Mouse (Mus musculus): ENCODE data around the gene Lbh. TPM values are rescaled to one million over a fixed set of nuclear protein-coding genes. Genes with fewer than 3 reads are reported as not detected.

Gene Lbh
- polyA plus RNA-seq (2014; fragmentation: Nextera tagmentation; extraction: Ambion mirVana), result 4.7 and 4.9 TPM in 2 replicates

DNA sequence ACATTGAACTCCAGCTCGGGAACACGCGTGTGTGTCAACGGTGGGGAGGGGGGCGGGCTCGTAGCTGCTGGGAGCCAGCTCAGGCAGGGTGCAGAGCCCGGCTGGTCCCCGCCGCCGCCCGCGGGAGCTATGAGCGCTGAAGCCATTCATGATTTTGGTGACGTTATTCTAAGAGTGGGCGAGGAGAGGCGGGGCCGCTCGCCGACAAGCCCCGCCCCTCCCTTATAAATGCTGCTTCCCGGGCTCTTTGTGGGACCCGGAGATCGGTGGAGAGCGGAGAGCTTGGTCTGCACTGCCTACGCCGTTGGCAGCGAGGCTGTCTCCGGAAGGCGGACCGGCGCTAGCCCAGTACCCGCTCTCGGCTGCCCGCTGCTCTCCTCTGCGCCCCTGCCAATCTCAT is at the start of gene Lbh:
Lbh (plus strand) TSS at position 253 of the 400 bp plus-strand sequence.
- Histone ChIP-seq H3K9ac (replicated peaks; ENCODE audit: low read length) (peak within 1 kb of the TSS; percentile 84), H3K27ac (replicated peaks; ENCODE audit: low read depth, low read length) (peak within 1 kb of the TSS; percentile 41), H3K9me3 (replicated peaks; ENCODE audit: control insufficient read depth, low read length) (no peaks in the 10 kb centered on the region), H3K4me1 (ENCODE audit: control insufficient read depth, insufficient read depth, low read length) (no peaks in the 10 kb centered on the region; the same call in 1 of the 2 replicates), H3K4me2 (ENCODE audit: low read depth, low read length) (peak within 1 kb of the TSS; percentile 88), H3K36me3 (replicated peaks; ENCODE audit: control insufficient read depth, insufficient read depth, low read depth, low read length) (no peaks in the 10 kb centered on the region; the same call in 1 of the 2 replicates), H3K27me3 (ENCODE audit: control insufficient read depth, insufficient read depth, low read length) (peaks cover 2% of the 10 kb centered on the region; the same call in 1 of the 2 replicates), H3K4me3 (ENCODE audit: low read depth, low read length) (peak within 1 kb of the TSS; percentile 68)
- 0% methylated on average over 35 of the region's 35 CpGs for WGBS
- DNase-seq (ENCODE audit: low spot score) (peak; percentile 94), ATAC-seq (replicated peaks; ENCODE audit: insufficient number of reproducible peaks, low FRiP score, low TSS enrichment, low read depth) (peak; percentile 88)

GRCm38 (mm10) chr17:72878979-72879378 is 39.1 kb upstream of the Lbh start:
- H3K9me3 ChIP-seq (replicated peaks; ENCODE audit: control insufficient read depth, low read length), result no peaks in the 10 kb centered on the region
- H3K9ac ChIP-seq (replicated peaks; ENCODE audit: low read length), result no peak overlapping the region
- ATAC-seq (replicated peaks; ENCODE audit: insufficient number of reproducible peaks, low FRiP score, low TSS enrichment, low read depth), result no peak
- no peaks in the 10 kb centered on the region for H3K36me3 ChIP-seq (replicated peaks; ENCODE audit: control insufficient read depth, insufficient read depth, low read depth, low read length)
- 90% methylated on average over 9 of the region's 9 CpGs for WGBS
- H3K4me3 ChIP-seq (ENCODE audit: low read depth, low read length), result no peak overlapping the region
- no peak overlapping the region for H3K4me2 ChIP-seq (ENCODE audit: low read depth, low read length)
- H3K27me3 ChIP-seq (ENCODE audit: control insufficient read depth, insufficient read depth, low read length), result no peaks in the 10 kb centered on the region
- no peak overlapping the region for H3K27ac ChIP-seq (replicated peaks; ENCODE audit: low read depth, low read length)
- no peaks in the 10 kb centered on the region for H3K4me1 ChIP-seq (ENCODE audit: control insufficient read depth, insufficient read depth, low read length)
- no peak for DNase-seq (ENCODE audit: low spot score)

DNA sequence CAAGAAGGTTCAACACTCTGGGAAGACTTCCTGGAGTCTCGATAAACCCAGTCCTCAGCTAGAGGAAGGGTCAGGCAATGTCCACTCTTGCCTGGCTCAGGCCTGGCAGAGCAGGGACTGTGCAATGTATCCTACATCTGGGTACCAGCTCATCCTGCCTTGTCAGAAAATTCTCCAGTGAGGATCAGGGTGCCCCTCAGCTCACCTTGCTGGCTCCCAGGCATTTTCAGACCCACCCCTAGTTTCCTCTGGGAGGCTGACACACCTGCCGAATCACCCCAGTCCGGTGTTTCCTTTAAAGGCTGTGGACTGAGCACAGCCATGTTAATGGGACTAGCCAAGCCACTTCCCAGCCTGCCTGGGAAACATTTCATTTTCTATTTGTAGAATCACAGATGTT is 37.9 kb upstream of the Lbh start:
- H3K9me3 ChIP-seq (replicated peaks; ENCODE audit: control insufficient read depth, low read length), result no peaks in the 10 kb centered on the region
- DNase-seq (ENCODE audit: low spot score) (no peak), ATAC-seq (replicated peaks; ENCODE audit: insufficient number of reproducible peaks, low FRiP score, low TSS enrichment, low read depth) (no peak)
- no peaks in the 10 kb centered on the region for H3K36me3 ChIP-seq (replicated peaks; ENCODE audit: control insufficient read depth, insufficient read depth, low read depth, low read length)
- H3K4me1 ChIP-seq (ENCODE audit: control insufficient read depth, insufficient read depth, low read length), result no peaks in the 10 kb centered on the region
- no peak overlapping the region for H3K4me2 ChIP-seq (ENCODE audit: low read depth, low read length)
- no peak overlapping the region for H3K4me3 ChIP-seq (ENCODE audit: low read depth, low read length)
- H3K9ac ChIP-seq (replicated peaks; ENCODE audit: low read length), result no peak overlapping the region
- H3K27me3 ChIP-seq (ENCODE audit: control insufficient read depth, insufficient read depth, low read length), result no peaks in the 10 kb centered on the region
- WGBS, result 75% methylated on average over 3 of the region's 3 CpGs
- H3K27ac ChIP-seq (replicated peaks; ENCODE audit: low read depth, low read length), result no peak overlapping the region

- DNase-seq (ENCODE audit: low spot score) (no peak), ATAC-seq (replicated peaks; ENCODE audit: insufficient number of reproducible peaks, low FRiP score, low TSS enrichment, low read depth) (no peak)
- H3K9me3 ChIP-seq (replicated peaks; ENCODE audit: control insufficient read depth, low read length), result no peaks in the 10 kb centered on the region
- 74% methylated on average over 3 of the region's 3 CpGs for WGBS
- H3K4me3 ChIP-seq (ENCODE audit: low read depth, low read length), result no peak overlapping the region
- H3K4me2 ChIP-seq (ENCODE audit: low read depth, low read length), result no peak overlapping the region
- H3K9ac ChIP-seq (replicated peaks; ENCODE audit: low read length), result no peak overlapping the region
- no peaks in the 10 kb centered on the region for H3K36me3 ChIP-seq (replicated peaks; ENCODE audit: control insufficient read depth, insufficient read depth, low read depth, low read length)
- H3K4me1 ChIP-seq (ENCODE audit: control insufficient read depth, insufficient read depth, low read length), result no peaks in the 10 kb centered on the region
- H3K27me3 ChIP-seq (ENCODE audit: control insufficient read depth, insufficient read depth, low read length), result no peaks in the 10 kb centered on the region
- H3K27ac ChIP-seq (replicated peaks; ENCODE audit: low read depth, low read length), result no peak overlapping the region
These were observed 37.1 kb upstream of the Lbh start for GRCm38 (mm10) chr17:72881051-72881450.

- H3K36me3 ChIP-seq (replicated peaks; ENCODE audit: control insufficient read depth, insufficient read depth, low read depth, low read length), result no peaks in the 10 kb centered on the region
- WGBS, result 49% methylated on average over 1 of the region's 1 CpGs
These were observed 36.3 kb upstream of the Lbh start for GRCm38 (mm10) chr17:72881804-72882203.

GRCm38 (mm10) chr17:72889556-72890397 is 28.3 kb upstream of the Lbh start:
- no peak overlapping the region for H3K4me2 ChIP-seq (ENCODE audit: low read depth, low read length)
- peaks cover 2% of the 10 kb centered on the region; the same call in 1 of the 2 replicates for H3K4me1 ChIP-seq (ENCODE audit: control insufficient read depth, insufficient read depth, low read length)
- DNase-seq (ENCODE audit: low spot score) (peak; percentile 86), ATAC-seq (replicated peaks; ENCODE audit: insufficient number of reproducible peaks, low FRiP score, low TSS enrichment, low read depth) (peak; percentile 52; the same call in 1 of the 2 replicates)
- H3K4me3 ChIP-seq (ENCODE audit: low read depth, low read length), result no peak overlapping the region
- H3K9ac ChIP-seq (replicated peaks; ENCODE audit: low read length), result no peak overlapping the region
- H3K36me3 ChIP-seq (replicated peaks; ENCODE audit: control insufficient read depth, insufficient read depth, low read depth, low read length), result no peaks in the 10 kb centered on the region
- H3K9me3 ChIP-seq (replicated peaks; ENCODE audit: control insufficient read depth, low read length), result no peaks in the 10 kb centered on the region
- 10% methylated on average over 19 of the region's 20 CpGs for WGBS
- H3K27ac ChIP-seq (replicated peaks; ENCODE audit: low read depth, low read length), result no peak overlapping the region
- H3K27me3 ChIP-seq (ENCODE audit: control insufficient read depth, insufficient read depth, low read length), result no peaks in the 10 kb centered on the region

More at GRCm38 (mm10) chr17:72881804-72882203, 36.3 kb upstream of the Lbh start:
- H3K4me3 ChIP-seq (ENCODE audit: low read depth, low read length), result no peak overlapping the region
- H3K4me1 ChIP-seq (ENCODE audit: control insufficient read depth, insufficient read depth, low read length), result no peaks in the 10 kb centered on the region
- no peak overlapping the region for H3K4me2 ChIP-seq (ENCODE audit: low read depth, low read length)
- H3K9me3 ChIP-seq (replicated peaks; ENCODE audit: control insufficient read depth, low read length), result no peaks in the 10 kb centered on the region
- ATAC-seq (replicated peaks; ENCODE audit: insufficient number of reproducible peaks, low FRiP score, low TSS enrichment, low read depth) (no peak), DNase-seq (ENCODE audit: low spot score) (no peak)
- no peaks in the 10 kb centered on the region for H3K27me3 ChIP-seq (ENCODE audit: control insufficient read depth, insufficient read depth, low read length)
- H3K9ac ChIP-seq (replicated peaks; ENCODE audit: low read length), result no peak overlapping the region
- no peak overlapping the region for H3K27ac ChIP-seq (replicated peaks; ENCODE audit: low read depth, low read length)

DNA sequence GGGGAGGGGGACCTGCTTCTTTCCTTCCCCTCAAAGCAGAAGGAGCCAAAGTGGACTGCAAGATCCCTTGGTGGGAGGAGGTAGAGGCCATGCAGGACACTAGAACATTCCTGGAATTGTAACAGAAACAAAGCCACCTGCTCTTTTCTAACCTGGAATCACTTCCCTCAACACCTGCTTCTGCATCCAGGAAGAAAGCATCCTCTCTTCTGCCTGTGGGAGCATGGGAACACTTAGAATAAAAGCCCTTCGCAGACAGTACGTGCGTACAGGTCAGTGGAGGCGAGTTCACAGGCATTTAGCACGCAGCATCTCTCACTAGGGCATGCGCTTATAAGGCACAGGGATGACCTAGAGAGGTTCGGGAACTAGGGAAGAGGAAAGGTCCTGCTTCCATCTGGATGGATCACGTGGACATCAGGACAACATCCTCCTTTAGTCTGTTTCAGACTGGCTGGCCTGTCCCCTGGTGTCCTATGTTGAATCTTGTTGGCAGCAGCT is 27.7 kb upstream of the Lbh start:
- 45% methylated on average over 8 of the region's 8 CpGs for WGBS

GRCm38 (mm10) chr17:72891556-72891955 is 26.5 kb upstream of the Lbh start:
- DNase-seq (ENCODE audit: low spot score) (no peak), ATAC-seq (replicated peaks; ENCODE audit: insufficient number of reproducible peaks, low FRiP score, low TSS enrichment, low read depth) (no peak)
- Histone ChIP-seq H3K27ac (replicated peaks; ENCODE audit: low read depth, low read length) (no peak overlapping the region), H3K4me2 (ENCODE audit: low read depth, low read length) (no peak overlapping the region), H3K4me3 (ENCODE audit: low read depth, low read length) (no peak overlapping the region), H3K27me3 (ENCODE audit: control insufficient read depth, insufficient read depth, low read length) (no peaks in the 10 kb centered on the region), H3K9ac (replicated peaks; ENCODE audit: low read length) (no peak overlapping the region), H3K9me3 (replicated peaks; ENCODE audit: control insufficient read depth, low read length) (no peaks in the 10 kb centered on the region), H3K36me3 (replicated peaks; ENCODE audit: control insufficient read depth, insufficient read depth, low read depth, low read length) (no peaks in the 10 kb centered on the region), H3K4me1 (ENCODE audit: control insufficient read depth, insufficient read depth, low read length) (peaks cover 2% of the 10 kb centered on the region; the same call in 1 of the 2 replicates)
- WGBS, result 85% methylated on average over 6 of the region's 6 CpGs

More for the DNA sequence above, 27.7 kb upstream of the Lbh start:
- Histone ChIP-seq H3K27me3 (ENCODE audit: control insufficient read depth, insufficient read depth, low read length) (no peaks in the 10 kb centered on the region), H3K9me3 (replicated peaks; ENCODE audit: control insufficient read depth, low read length) (no peaks in the 10 kb centered on the region), H3K4me2 (ENCODE audit: low read depth, low read length) (no peak overlapping the region), H3K36me3 (replicated peaks; ENCODE audit: control insufficient read depth, insufficient read depth, low read depth, low read length) (no peaks in the 10 kb centered on the region), H3K4me3 (ENCODE audit: low read depth, low read length) (no peak overlapping the region), H3K27ac (replicated peaks; ENCODE audit: low read depth, low read length) (no peak overlapping the region), H3K4me1 (ENCODE audit: control insufficient read depth, insufficient read depth, low read length) (peaks cover 2% of the 10 kb centered on the region; the same call in 1 of the 2 replicates), H3K9ac (replicated peaks; ENCODE audit: low read length) (no peak overlapping the region)
- no peak for DNase-seq (ENCODE audit: low spot score)
- peak; percentile 62; the same call in 1 of the 2 replicates for ATAC-seq (replicated peaks; ENCODE audit: insufficient number of reproducible peaks, low FRiP score, low TSS enrichment, low read depth)
